Mouse (Mus musculus) embryonic facial prominence, embryonic 15.5 days (tissue): Measurements from ENCODE around the gene Nkx2-5. TPM values are rescaled to one million over a fixed set of nuclear protein-coding genes. Genes with fewer than 3 reads are reported as not detected.
A peak's percentile ranks its signal among the peaks of the same experiment; 100 is the strongest.

ENCODE experiments used
- ATAC-seq: fragments of 200-750 bp; cut with Nextera tagmentation; 2 replicates; pipeline ENCODE4 v1.8.0; 2017; ENCODE audit warnings: low read depth, moderate TSS enrichment; ENCODE audit not compliant: insufficient number of reproducible peaks, low FRiP score, low TSS enrichment
- H3K27ac ChIP-seq: fragments of 300-500 bp; sonication (generic); replicated peaks from 2 replicates; pipeline ENCODE4 v1.5.1; 2015; ENCODE audit warnings: mild to moderate bottlenecking, inconsistent platforms
- H3K27me3 ChIP-seq: fragments of 300-500 bp; sonication (generic); 2 replicates; pipeline ENCODE4 v1.6.1; 2015; ENCODE audit warnings: inconsistent platforms
- H3K36me3 ChIP-seq: fragments of 300-500 bp; sonication (generic); 2 replicates; pipeline ENCODE4 v1.6.1; 2015; ENCODE audit warnings: mild to moderate bottlenecking, inconsistent platforms
- H3K4me1 ChIP-seq: fragments of 300-500 bp; sonication (generic); 2 replicates; pipeline ENCODE4 v1.6.1; 2015; ENCODE audit warnings: inconsistent platforms
- H3K4me2 ChIP-seq: fragments of 300-500 bp; sonication (generic); replicated peaks from 2 replicates; pipeline ENCODE4 v1.6.1; 2015; ENCODE audit warnings: mild to moderate bottlenecking, inconsistent platforms
- H3K4me3 ChIP-seq: fragments of 300-500 bp; sonication (generic); replicated peaks from 2 replicates; pipeline ENCODE4 v1.5.1; 2015; ENCODE audit warnings: mild to moderate bottlenecking, inconsistent platforms
- H3K9ac ChIP-seq: fragments of 300-500 bp; sonication (generic); 2 replicates; pipeline ENCODE4 v1.6.1; 2015; ENCODE audit warnings: inconsistent platforms
- H3K9me3 ChIP-seq: fragments of 300-500 bp; sonication (generic); replicated peaks from 2 replicates; pipeline ENCODE4 v1.6.1; 2016; ENCODE audit warnings: inconsistent platforms
- WGBS: fragments of 180-500 bp; shearing (Covaris S2); methylation state at CpG from one replicate; pipeline ENCODE4 v1.1.7; 2015; 5-methylcytosine and 5-hydroxymethylcytosine counted together
- polyA plus RNA-seq: library from polyadenylated mRNA; unstranded; fragments of >200 nt; fragmentation: Nextera tagmentation; extraction: Ambion mirVana; gene quantifications from 2 replicates; pipeline ENCODE4 v1.2.1, GENCODE M21; 2015

Gene Nkx2-5
- polyA plus RNA-seq: 8.8 and 11.4 TPM in 2 replicates

GRCm38 (mm10) chr17:26844909-26845148, at the start of gene Nkx2-5:
TSS of gene Nkx2-5 (minus strand) at chr17:26845009.
- Histone ChIP-seq H3K9ac (no peak within 1 kb of the TSS), H3K36me3 (no peaks in the 10 kb centered on the region), H3K9me3 (no peaks in the 10 kb centered on the region), H3K27ac (no peak within 1 kb of the TSS), H3K4me3 (peak within 1 kb of the TSS; percentile 16; the same call in 1 of the 2 replicates), H3K27me3 (peaks cover 91% of the 10 kb centered on the region), H3K4me2 (peak within 1 kb of the TSS; percentile 27; the same call in 1 of the 2 replicates), H3K4me1 (peaks cover 21% of the 10 kb centered on the region)
- 0% methylated on average over 5 of the region's 5 CpGs for WGBS
- no peak for ATAC-seq

- H3K27me3 ChIP-seq: peaks cover 5% of the 10 kb centered on the region; the same call in 1 of the 2 replicates
- 67% methylated on average over 6 of the region's 6 CpGs for WGBS
- H3K27ac ChIP-seq: no peak overlapping the region
- H3K9ac ChIP-seq: no peak overlapping the region
- no peaks in the 10 kb centered on the region for H3K9me3 ChIP-seq
- peaks cover 23% of the 10 kb centered on the region for H3K4me1 ChIP-seq
- no peak overlapping the region for H3K4me2 ChIP-seq
- ATAC-seq: 0 out of 2 replicates have a peak, but pooled peaks have one; percentile 40
- H3K36me3 ChIP-seq: no peaks in the 10 kb centered on the region
- no peak overlapping the region for H3K4me3 ChIP-seq
These were observed 49.5 kb upstream of the Nkx2-5 start for GRCm38 (mm10) chr17:26894342-26894741.

- Histone ChIP-seq H3K4me3 (no peak overlapping the region), H3K9me3 (no peaks in the 10 kb centered on the region), H3K9ac (no peak overlapping the region), H3K27ac (peak overlapping the region; percentile 48; the same call in 1 of the 2 replicates), H3K4me2 (no peak overlapping the region), H3K36me3 (no peaks in the 10 kb centered on the region), H3K4me1 (peaks cover 25% of the 10 kb centered on the region), H3K27me3 (0 out of 2 replicates have a peak, but pooled peaks cover 5% of the 10 kb centered on the region)
- ATAC-seq: no peak
- WGBS: 52% methylated on average over 6 of the region's 6 CpGs
These were observed 48.7 kb upstream of the Nkx2-5 start for GRCm38 (mm10) chr17:26893492-26893891.

- ATAC-seq: no peak
- H3K27ac ChIP-seq: 0 out of 2 replicates have a peak overlapping the region, but pooled peaks have one; percentile 22
These were observed 48.0 kb upstream of the Nkx2-5 start for GRCm38 (mm10) chr17:26892635-26893375.

GRCm38 (mm10) chr17:26887926-26888325, 43.1 kb upstream of the Nkx2-5 start:
- Histone ChIP-seq H3K27ac (no peak overlapping the region), H3K9me3 (no peaks in the 10 kb centered on the region), H3K9ac (no peak overlapping the region), H3K4me2 (no peak overlapping the region), H3K36me3 (no peaks in the 10 kb centered on the region), H3K4me1 (peaks cover 36% of the 10 kb centered on the region), H3K27me3 (peaks cover 3% of the 10 kb centered on the region; the same call in 1 of the 2 replicates), H3K4me3 (no peak overlapping the region)
- WGBS: 9% methylated on average over 3 of the region's 3 CpGs
- no peak for ATAC-seq

More at GRCm38 (mm10) chr17:26892635-26893375, 48.0 kb upstream of the Nkx2-5 start:
- H3K9ac ChIP-seq: 0 out of 2 replicates have a peak overlapping the region, but pooled peaks have one; percentile 21
- peaks cover 30% of the 10 kb centered on the region for H3K4me1 ChIP-seq
- H3K27me3 ChIP-seq: 0 out of 2 replicates have a peak, but pooled peaks cover 5% of the 10 kb centered on the region
- no peak overlapping the region for H3K4me2 ChIP-seq
- no peak overlapping the region for H3K4me3 ChIP-seq
- H3K9me3 ChIP-seq: no peaks in the 10 kb centered on the region
- H3K36me3 ChIP-seq: no peaks in the 10 kb centered on the region
- 42% methylated on average over 16 of the region's 16 CpGs for WGBS

- peak overlapping the region; percentile 78 for H3K4me2 ChIP-seq
- ATAC-seq: peak; percentile 81
- H3K9ac ChIP-seq: 0 out of 2 replicates have a peak overlapping the region, but pooled peaks have one; percentile 6
- WGBS: 8% methylated on average over 30 of the region's 30 CpGs
- peaks cover 29% of the 10 kb centered on the region for H3K4me1 ChIP-seq
- H3K27me3 ChIP-seq: peaks cover 3% of the 10 kb centered on the region; the same call in 1 of the 2 replicates
- peak overlapping the region; percentile 49 for H3K4me3 ChIP-seq
- no peak overlapping the region for H3K27ac ChIP-seq
- H3K9me3 ChIP-seq: no peaks in the 10 kb centered on the region
- H3K36me3 ChIP-seq: no peaks in the 10 kb centered on the region
These were observed 41.4 kb upstream of the Nkx2-5 start for GRCm38 (mm10) chr17:26886047-26886749.

- WGBS: 18% methylated on average over 25 of the region's 25 CpGs
- Histone ChIP-seq H3K27me3 (peaks cover 3% of the 10 kb centered on the region; the same call in 1 of the 2 replicates), H3K9ac (0 out of 2 replicates have a peak overlapping the region, but pooled peaks have one; percentile 15), H3K27ac (no peak overlapping the region; the same call in 1 of the 2 replicates), H3K4me1 (peaks cover 29% of the 10 kb centered on the region), H3K36me3 (no peaks in the 10 kb centered on the region), H3K4me3 (peak overlapping the region; percentile 49), H3K4me2 (peak overlapping the region; percentile 78), H3K9me3 (no peaks in the 10 kb centered on the region)
- ATAC-seq: 0 out of 2 replicates have a peak, but pooled peaks have one; percentile 43
These were observed 40.5 kb upstream of the Nkx2-5 start for GRCm38 (mm10) chr17:26884995-26885926.

- Histone ChIP-seq H3K9me3 (no peaks in the 10 kb centered on the region), H3K9ac (no peak overlapping the region), H3K4me3 (no peak overlapping the region), H3K4me1 (peaks cover 28% of the 10 kb centered on the region), H3K27ac (no peak overlapping the region), H3K27me3 (peaks cover 3% of the 10 kb centered on the region; the same call in 1 of the 2 replicates), H3K36me3 (no peaks in the 10 kb centered on the region), H3K4me2 (no peak overlapping the region)
- 79% methylated on average over 6 of the region's 6 CpGs for WGBS
- ATAC-seq: no peak
These were observed 38.8 kb upstream of the Nkx2-5 start for GRCm38 (mm10) chr17:26883585-26883984.

- H3K4me1 ChIP-seq: peaks cover 21% of the 10 kb centered on the region
- no peaks in the 10 kb centered on the region for H3K9me3 ChIP-seq
- H3K27ac ChIP-seq: no peak overlapping the region
- ATAC-seq: no peak
- H3K9ac ChIP-seq: no peak overlapping the region
- 73% methylated on average over 1 of the region's 1 CpGs for WGBS
- no peaks in the 10 kb centered on the region for H3K36me3 ChIP-seq
- no peak overlapping the region for H3K4me2 ChIP-seq
- H3K4me3 ChIP-seq: no peak overlapping the region
- H3K27me3 ChIP-seq: peaks cover 3% of the 10 kb centered on the region; the same call in 1 of the 2 replicates
These were observed 37.9 kb upstream of the Nkx2-5 start for GRCm38 (mm10) chr17:26882706-26883105.

GRCm38 (mm10) chr17:26879235-26879634, 34.4 kb upstream of the Nkx2-5 start:
- ATAC-seq: no peak
- no peak overlapping the region for H3K4me3 ChIP-seq
- no peak overlapping the region for H3K27ac ChIP-seq
- H3K4me2 ChIP-seq: no peak overlapping the region
- 89% methylated on average over 6 of the region's 6 CpGs for WGBS
- peaks cover 1% of the 10 kb centered on the region; the same call in 1 of the 2 replicates for H3K4me1 ChIP-seq
- no peaks in the 10 kb centered on the region for H3K27me3 ChIP-seq
- H3K36me3 ChIP-seq: no peaks in the 10 kb centered on the region
- H3K9ac ChIP-seq: no peak overlapping the region
- no peaks in the 10 kb centered on the region for H3K9me3 ChIP-seq
